Mouse (Mus musculus): Measurements from ENCODE around the gene Acad10. TPM values are rescaled to one million over a fixed set of nuclear protein-coding genes. Genes with fewer than 3 reads are reported as not detected.

The Acad10 gene
- total and polyA plus RNA-seq, 3 experiments, result 5.6 to 10.3 (median 7.2) TPM

DNA sequence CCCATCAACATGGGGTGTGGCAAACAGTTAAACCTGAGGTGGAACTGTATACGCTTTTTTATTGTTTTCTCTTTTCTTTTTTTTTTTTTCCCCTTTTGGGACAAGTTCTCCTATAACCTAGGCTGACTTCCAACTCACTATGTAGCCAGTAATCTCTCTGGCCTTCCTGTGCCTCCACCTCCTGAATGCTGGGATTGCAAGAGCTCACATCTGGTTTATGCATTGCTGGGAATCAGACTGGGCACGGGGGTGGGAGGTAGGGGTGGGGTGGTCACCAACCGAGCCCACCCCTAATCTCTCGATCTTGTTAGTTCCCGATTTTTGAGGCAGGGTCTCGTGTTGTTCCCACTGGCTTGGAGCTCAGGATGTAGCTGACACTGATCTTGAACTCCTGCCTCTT, 70.4 kb downstream of the Acad10 start:
- H3K4me1 ChIP-seq (ENCODE audit: insufficient read depth, low read depth, low read length), result peaks cover 37% of the 10 kb centered on the region
- H3K36me3 ChIP-seq (replicated peaks), result no peaks in the 10 kb centered on the region
- H3K27me3 ChIP-seq (ENCODE audit: insufficient read depth, low read length), result peaks cover 22% of the 10 kb centered on the region
- ATAC-seq (ENCODE audit: extremely low read depth, insufficient number of reproducible peaks, low FRiP score, poor library complexity, severe bottlenecking), result no peak
- no peak for DNase-seq (ENCODE audit: low spot score)
- H3K4me3 ChIP-seq (ENCODE audit: low read depth, low read length), result no peak overlapping the region
- no peaks in the 10 kb centered on the region for H3K9me3 ChIP-seq (replicated peaks)
- TF ChIP-seq POLR2AphosphoS5 (IDR thresholded peaks at IDR 0.05; ENCODE audit: insufficient replicate concordance, low read depth, low read length) (no peak), CTCF (IDR thresholded peaks at IDR 0.05; ENCODE audit: low read depth, low read length) (no peak)

DNA sequence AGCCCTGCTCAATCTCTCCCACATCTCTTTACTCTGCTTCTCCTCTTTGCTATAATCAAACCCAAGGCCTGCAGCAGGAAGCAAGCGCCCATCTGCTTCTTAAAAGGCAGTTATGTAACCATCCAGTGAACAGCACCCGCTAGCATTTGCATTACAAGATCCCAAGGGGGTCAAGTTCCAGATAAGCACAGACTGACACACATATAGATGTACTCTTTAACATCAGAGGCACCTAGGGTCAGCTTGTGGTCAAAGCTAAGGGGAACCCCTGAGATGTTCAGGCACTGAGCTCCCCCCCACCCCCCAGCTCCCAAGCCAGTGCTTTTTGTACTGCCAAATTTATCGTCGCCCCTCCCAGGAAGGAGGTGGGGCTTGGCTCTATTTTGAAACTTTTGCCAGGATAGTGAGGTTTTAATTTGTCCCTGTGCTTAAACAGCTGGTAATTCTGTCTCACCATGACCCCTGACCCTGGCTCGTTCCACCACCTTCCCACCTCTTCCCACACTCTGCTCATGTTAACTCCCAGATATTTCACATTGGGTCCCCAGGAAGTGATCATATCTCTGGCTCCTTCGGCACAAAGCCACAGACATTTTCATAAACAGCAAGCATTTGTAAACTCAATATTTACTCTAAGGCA, 73.8 kb downstream of the Acad10 start:
- TF ChIP-seq GATA1 (IDR thresholded peaks at IDR 0.05; ENCODE audit: borderline replicate concordance, low read length), result no peak
- TF ChIP-seq GATA2 (IDR thresholded peaks at IDR 0.05; ENCODE audit: borderline replicate concordance, low read depth, low read length), result no peak
- TF ChIP-seq POLR2AphosphoS5 (IDR thresholded peaks at IDR 0.05; ENCODE audit: insufficient replicate concordance, low read depth, low read length), result no peak
- no peak for TF ChIP-seq TAL1 (conservative IDR thresholded peaks at IDR 0.05; ENCODE audit: low read depth, low read length)
- TF ChIP-seq CTCF (IDR thresholded peaks at IDR 0.05; ENCODE audit: low read depth, low read length), result no peak
- Histone ChIP-seq H3K4me1 (ENCODE audit: insufficient read depth, low read depth, low read length) (peaks cover 26% of the 10 kb centered on the region), H3K9me3 (replicated peaks) (no peaks in the 10 kb centered on the region), H3K36me3 (replicated peaks) (no peaks in the 10 kb centered on the region), H3K27me3 (ENCODE audit: insufficient read depth, low read length) (peaks cover 10% of the 10 kb centered on the region), H3K4me3 (ENCODE audit: low read depth, low read length) (no peak overlapping the region)
- no peak for ATAC-seq (ENCODE audit: extremely low read depth, insufficient number of reproducible peaks, low FRiP score, poor library complexity, severe bottlenecking)
- DNase-seq (ENCODE audit: low spot score), result no peak

DNA sequence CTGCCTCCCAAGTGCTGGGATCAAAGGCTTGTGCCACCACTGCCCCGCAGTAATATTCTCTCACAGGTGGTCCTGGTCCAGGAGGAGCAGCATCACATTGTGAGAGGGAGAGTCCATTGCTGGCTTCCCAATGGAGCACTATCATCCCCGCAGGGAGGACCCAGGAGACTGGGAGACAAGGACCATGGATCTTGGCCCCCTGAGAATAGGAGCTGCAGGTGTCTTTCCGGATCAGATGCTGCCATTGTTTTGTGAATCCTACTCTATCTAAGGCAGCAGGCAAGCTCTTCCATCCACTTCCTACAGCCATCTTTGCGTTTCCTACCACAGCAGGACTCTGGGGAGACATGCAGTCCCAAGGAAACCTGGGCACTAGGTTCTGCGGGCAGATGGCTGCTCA, 74.6 kb downstream of the Acad10 start:
- Histone ChIP-seq H3K4me1 (ENCODE audit: insufficient read depth, low read depth, low read length) (peaks cover 26% of the 10 kb centered on the region), H3K36me3 (replicated peaks) (no peaks in the 10 kb centered on the region), H3K9me3 (replicated peaks) (no peaks in the 10 kb centered on the region), H3K27me3 (ENCODE audit: insufficient read depth, low read length) (peaks cover 5% of the 10 kb centered on the region), H3K4me3 (ENCODE audit: low read depth, low read length) (no peak overlapping the region)
- DNase-seq (ENCODE audit: low spot score) (no peak), ATAC-seq (ENCODE audit: extremely low read depth, insufficient number of reproducible peaks, low FRiP score, poor library complexity, severe bottlenecking) (no peak)
- TF ChIP-seq GATA1 (IDR thresholded peaks at IDR 0.05; ENCODE audit: borderline replicate concordance, low read length) (no peak), POLR2AphosphoS5 (IDR thresholded peaks at IDR 0.05; ENCODE audit: insufficient replicate concordance, low read depth, low read length) (no peak), CTCF (IDR thresholded peaks at IDR 0.05; ENCODE audit: low read depth, low read length) (no peak), GATA2 (IDR thresholded peaks at IDR 0.05; ENCODE audit: borderline replicate concordance, low read depth, low read length) (no peak), TAL1 (conservative IDR thresholded peaks at IDR 0.05; ENCODE audit: low read depth, low read length) (no peak)

GRCm38 (mm10) chr5:121585005-121585404, 75.3 kb downstream of the Acad10 start:
- H3K36me3 ChIP-seq (replicated peaks), result no peaks in the 10 kb centered on the region
- ATAC-seq (ENCODE audit: extremely low read depth, insufficient number of reproducible peaks, low FRiP score, poor library complexity, severe bottlenecking), result no peak
- DNase-seq (ENCODE audit: low spot score), result no peak
- no peaks in the 10 kb centered on the region for H3K9me3 ChIP-seq (replicated peaks)
- peaks cover 26% of the 10 kb centered on the region for H3K4me1 ChIP-seq (ENCODE audit: insufficient read depth, low read depth, low read length)
- TF ChIP-seq CTCF (IDR thresholded peaks at IDR 0.05; ENCODE audit: low read depth, low read length) (no peak), GATA2 (IDR thresholded peaks at IDR 0.05; ENCODE audit: borderline replicate concordance, low read depth, low read length) (no peak), TAL1 (conservative IDR thresholded peaks at IDR 0.05; ENCODE audit: low read depth, low read length) (no peak), GATA1 (IDR thresholded peaks at IDR 0.05; ENCODE audit: borderline replicate concordance, low read length) (no peak), POLR2AphosphoS5 (IDR thresholded peaks at IDR 0.05; ENCODE audit: insufficient replicate concordance, low read depth, low read length) (no peak)
- no peak overlapping the region for H3K4me3 ChIP-seq (ENCODE audit: low read depth, low read length)
- H3K27me3 ChIP-seq (ENCODE audit: insufficient read depth, low read length), result peaks cover 5% of the 10 kb centered on the region

- DNase-seq (ENCODE audit: low spot score) (peak; percentile 73), ATAC-seq (ENCODE audit: extremely low read depth, insufficient number of reproducible peaks, low FRiP score, poor library complexity, severe bottlenecking) (peak; percentile 74)
- TF ChIP-seq GATA2 (IDR thresholded peaks at IDR 0.05; ENCODE audit: borderline replicate concordance, low read depth, low read length) (no peak), POLR2AphosphoS5 (IDR thresholded peaks at IDR 0.05; ENCODE audit: insufficient replicate concordance, low read depth, low read length) (no peak)
- Histone ChIP-seq H3K9me3 (replicated peaks) (no peaks in the 10 kb centered on the region), H3K36me3 (replicated peaks) (peaks cover 9% of the 10 kb centered on the region), H3K4me1 (ENCODE audit: insufficient read depth, low read depth, low read length) (peaks cover 26% of the 10 kb centered on the region), H3K4me3 (ENCODE audit: low read depth, low read length) (peak overlapping the region; percentile 33; the same call in 1 of the 2 replicates), H3K27me3 (ENCODE audit: insufficient read depth, low read length) (peaks cover 8% of the 10 kb centered on the region; the same call in 1 of the 2 replicates)
Measured at GRCm38 (mm10) chr5:121583765-121584501, 76.4 kb downstream of the Acad10 start.

- H3K36me3 ChIP-seq (replicated peaks), result peaks cover 21% of the 10 kb centered on the region
- no peak for ATAC-seq (ENCODE audit: extremely low read depth, insufficient number of reproducible peaks, low FRiP score, poor library complexity, severe bottlenecking)
- H3K4me1 ChIP-seq (ENCODE audit: insufficient read depth, low read depth, low read length), result peaks cover 25% of the 10 kb centered on the region
- TF ChIP-seq TAL1 (conservative IDR thresholded peaks at IDR 0.05; ENCODE audit: low read depth, low read length) (no peak), CTCF (IDR thresholded peaks at IDR 0.05; ENCODE audit: low read depth, low read length) (no peak), GATA2 (IDR thresholded peaks at IDR 0.05; ENCODE audit: borderline replicate concordance, low read depth, low read length) (no peak), POLR2AphosphoS5 (IDR thresholded peaks at IDR 0.05; ENCODE audit: insufficient replicate concordance, low read depth, low read length) (no peak)
- DNase-seq (ENCODE audit: low spot score), result no peak
- H3K9me3 ChIP-seq (replicated peaks), result no peaks in the 10 kb centered on the region
- H3K27me3 ChIP-seq (ENCODE audit: insufficient read depth, low read length), result peaks cover 5% of the 10 kb centered on the region; the same call in 1 of the 2 replicates
- H3K4me3 ChIP-seq (ENCODE audit: low read depth, low read length), result no peak overlapping the region
Measured at GRCm38 (mm10) chr5:121581945-121582344, 78.4 kb downstream of the Acad10 start.

Measured in G1E (cell line).